Mouse (Mus musculus) heart, embryonic 10.5 days (tissue): ENCODE data around the gene Cfap77. TPM values are rescaled to one million over a fixed set of nuclear protein-coding genes. Genes with fewer than 3 reads are reported as not detected.

Experiments used
- DNase-seq: peaks from one replicate; pipeline ENCODE4 v3.0.0-alpha.2; 2017; ENCODE audit warnings: low spot score
- H3K27ac ChIP-seq: fragments of 300-500 bp; sonication (generic); 2 replicates; pipeline ENCODE4 v1.5.1; 2016; ENCODE audit warnings: mild to moderate bottlenecking
- H3K27me3 ChIP-seq: fragments of 300-500 bp; sonication (generic); 2 replicates; pipeline ENCODE4 v1.6.1; 2016; ENCODE audit warnings: mild to moderate bottlenecking; ENCODE audit not compliant: poor library complexity, insufficient read depth, severe bottlenecking
- H3K36me3 ChIP-seq: fragments of 300-500 bp; sonication (generic); 2 replicates; pipeline ENCODE4 v1.6.1; 2016; ENCODE audit warnings: mild to moderate bottlenecking, moderate library complexity
- H3K4me1 ChIP-seq: fragments of 300-500 bp; sonication (generic); 2 replicates; pipeline ENCODE4 v1.6.1; 2016; ENCODE audit warnings: mild to moderate bottlenecking
- H3K4me3 ChIP-seq: fragments of 300-500 bp; sonication (generic); 2 replicates; pipeline ENCODE4 v1.5.1; 2016; ENCODE audit warnings: mild to moderate bottlenecking, moderate library complexity
- H3K9me3 ChIP-seq: fragments of 300-500 bp; sonication (generic); 2 replicates; pipeline ENCODE4 v1.6.1; 2016; ENCODE audit warnings: mild to moderate bottlenecking, moderate library complexity
- WGBS: fragments of 180-500 bp; shearing (Covaris S2); methylation state at CpG from one replicate; pipeline ENCODE4 v1.1.7; 2016; 5-methylcytosine and 5-hydroxymethylcytosine counted together
- polyA plus RNA-seq: library from polyadenylated mRNA; unstranded; fragments of >200 nt; fragmentation: Nextera tagmentation; extraction: Ambion mirVana; gene quantifications from 2 replicates; pipeline ENCODE4 v1.2.1, GENCODE M21; 2016

The Cfap77 gene
- polyA plus RNA-seq, 1 experiment from 2014 or later = 0.13 TPM

GRCm38 (mm10) chr2:28974520-28974919 is 80.3 kb downstream of the Cfap77 start:
- Histone ChIP-seq H3K4me1 (peaks cover 26% of the 10 kb centered on the region), H3K27ac (0 out of 2 replicates have a peak overlapping the region, but pooled peaks have one; percentile 11), H3K36me3 (no peaks in the 10 kb centered on the region), H3K4me3 (peak overlapping the region; percentile 8; the same call in 1 of the 2 replicates), H3K9me3 (no peaks in the 10 kb centered on the region), H3K27me3 (peaks cover 88% of the 10 kb centered on the region)
- WGBS = 27% methylated on average over 6 of the region's 6 CpGs
- DNase-seq = no peak

GRCm38 (mm10) chr2:28973832-28974450 is 80.9 kb downstream of the Cfap77 start:
- Histone ChIP-seq H3K27ac (no peak overlapping the region), H3K27me3 (peaks cover 94% of the 10 kb centered on the region), H3K4me1 (peaks cover 26% of the 10 kb centered on the region), H3K9me3 (no peaks in the 10 kb centered on the region), H3K4me3 (0 out of 2 replicates have a peak overlapping the region, but pooled peaks have one; percentile 8), H3K36me3 (no peaks in the 10 kb centered on the region)
- no peak for DNase-seq
- WGBS = 27% methylated on average over 15 of the region's 15 CpGs

GRCm38 (mm10) chr2:28970424-28970823 is 84.4 kb downstream of the Cfap77 start:
- Histone ChIP-seq H3K27me3 (peaks cover 89% of the 10 kb centered on the region), H3K4me3 (no peak overlapping the region), H3K9me3 (no peaks in the 10 kb centered on the region), H3K36me3 (no peaks in the 10 kb centered on the region), H3K4me1 (peaks cover 21% of the 10 kb centered on the region), H3K27ac (no peak overlapping the region)
- 75% methylated on average over 14 of the region's 14 CpGs for WGBS
- no peak for DNase-seq

- Histone ChIP-seq H3K27ac (no peak overlapping the region), H3K27me3 (peaks cover 77% of the 10 kb centered on the region)
Observed at GRCm38 (mm10) chr2:28968278-28968677, 86.6 kb downstream of the Cfap77 start.

GRCm38 (mm10) chr2:28966151-28966795 is 88.6 kb downstream of the Cfap77 start:
- H3K9me3 ChIP-seq = no peaks in the 10 kb centered on the region
- WGBS = 64% methylated on average over 14 of the region's 14 CpGs
- H3K4me3 ChIP-seq = no peak overlapping the region
- H3K36me3 ChIP-seq = no peaks in the 10 kb centered on the region
- H3K4me1 ChIP-seq = no peaks in the 10 kb centered on the region
- DNase-seq = no peak
- no peak overlapping the region for H3K27ac ChIP-seq
- H3K27me3 ChIP-seq = peaks cover 80% of the 10 kb centered on the region

More at GRCm38 (mm10) chr2:28968278-28968677, 86.6 kb downstream of the Cfap77 start:
- Histone ChIP-seq H3K36me3 (no peaks in the 10 kb centered on the region), H3K4me3 (no peak overlapping the region), H3K9me3 (no peaks in the 10 kb centered on the region), H3K4me1 (no peaks in the 10 kb centered on the region)
- 77% methylated on average over 1 of the region's 1 CpGs for WGBS
- no peak for DNase-seq

GRCm38 (mm10) chr2:28963565-28963964 is 91.3 kb downstream of the Cfap77 start:
- DNase-seq = no peak
- H3K4me3 ChIP-seq = no peak overlapping the region
- no peak overlapping the region; the same call in 1 of the 2 replicates for H3K27ac ChIP-seq
- peaks cover 61% of the 10 kb centered on the region for H3K27me3 ChIP-seq
- H3K36me3 ChIP-seq = no peaks in the 10 kb centered on the region
- H3K4me1 ChIP-seq = no peaks in the 10 kb centered on the region
- WGBS = 63% methylated on average over 6 of the region's 6 CpGs
- no peaks in the 10 kb centered on the region for H3K9me3 ChIP-seq

- no peaks in the 10 kb centered on the region for H3K9me3 ChIP-seq
- H3K27ac ChIP-seq = no peak overlapping the region
- no peak for DNase-seq
- H3K4me1 ChIP-seq = no peaks in the 10 kb centered on the region
- peaks cover 55% of the 10 kb centered on the region for H3K27me3 ChIP-seq
- 61% methylated on average over 5 of the region's 5 CpGs for WGBS
- H3K36me3 ChIP-seq = no peaks in the 10 kb centered on the region
- no peak overlapping the region for H3K4me3 ChIP-seq
Observed at GRCm38 (mm10) chr2:28961636-28962035, 93.2 kb downstream of the Cfap77 start.

- 81% methylated on average over 15 of the region's 15 CpGs for WGBS
- Histone ChIP-seq H3K27me3 (peaks cover 55% of the 10 kb centered on the region), H3K27ac (no peak overlapping the region), H3K36me3 (no peaks in the 10 kb centered on the region), H3K4me3 (no peak overlapping the region), H3K9me3 (no peaks in the 10 kb centered on the region), H3K4me1 (no peaks in the 10 kb centered on the region)
- DNase-seq = no peak
Observed at GRCm38 (mm10) chr2:28961024-28961585, 93.8 kb downstream of the Cfap77 start.

- H3K27ac ChIP-seq = no peak overlapping the region
- H3K27me3 ChIP-seq = peaks cover 51% of the 10 kb centered on the region
- no peaks in the 10 kb centered on the region for H3K36me3 ChIP-seq
- no peak for DNase-seq
- no peak overlapping the region for H3K4me3 ChIP-seq
- H3K4me1 ChIP-seq = peaks cover 13% of the 10 kb centered on the region
- WGBS = 78% methylated on average over 4 of the region's 4 CpGs
- H3K9me3 ChIP-seq = no peaks in the 10 kb centered on the region
Observed at GRCm38 (mm10) chr2:28956874-28957273, 98.0 kb downstream of the Cfap77 start.

- DNase-seq = no peak
- H3K27me3 ChIP-seq = peaks cover 49% of the 10 kb centered on the region
- WGBS = 77% methylated on average over 9 of the region's 9 CpGs
Observed at GRCm38 (mm10) chr2:28954595-28954994, 100.3 kb downstream of the Cfap77 start.

GRCm38 (mm10) chr2:28952981-28953380 is 101.9 kb downstream of the Cfap77 start:
- H3K9me3 ChIP-seq = no peaks in the 10 kb centered on the region
- H3K27me3 ChIP-seq = peaks cover 54% of the 10 kb centered on the region
- H3K4me3 ChIP-seq = no peak overlapping the region
- peak overlapping the region; percentile 47; the same call in 1 of the 2 replicates for H3K27ac ChIP-seq
- no peak for DNase-seq
- H3K4me1 ChIP-seq = peaks cover 14% of the 10 kb centered on the region
- H3K36me3 ChIP-seq = no peaks in the 10 kb centered on the region
- 45% methylated on average over 8 of the region's 8 CpGs for WGBS

More at GRCm38 (mm10) chr2:28954595-28954994, 100.3 kb downstream of the Cfap77 start:
- no peaks in the 10 kb centered on the region for H3K9me3 ChIP-seq
- H3K27ac ChIP-seq = no peak overlapping the region
- H3K36me3 ChIP-seq = no peaks in the 10 kb centered on the region
- peaks cover 13% of the 10 kb centered on the region for H3K4me1 ChIP-seq
- H3K4me3 ChIP-seq = no peak overlapping the region

- WGBS = 79% methylated on average over 3 of the region's 3 CpGs
- no peak for DNase-seq
- no peak overlapping the region for H3K27ac ChIP-seq
- no peak overlapping the region for H3K4me3 ChIP-seq
- H3K9me3 ChIP-seq = no peaks in the 10 kb centered on the region
- no peaks in the 10 kb centered on the region for H3K36me3 ChIP-seq
- H3K4me1 ChIP-seq = 0 out of 2 replicates have a peak, but pooled peaks cover 6% of the 10 kb centered on the region
- H3K27me3 ChIP-seq = peaks cover 45% of the 10 kb centered on the region
Observed at GRCm38 (mm10) chr2:28946312-28946711, 108.6 kb downstream of the Cfap77 start.

- no peak for DNase-seq
- H3K27me3 ChIP-seq = peaks cover 52% of the 10 kb centered on the region
- no peak overlapping the region for H3K27ac ChIP-seq
- H3K4me1 ChIP-seq = 0 out of 2 replicates have a peak, but pooled peaks cover 6% of the 10 kb centered on the region
- H3K36me3 ChIP-seq = no peaks in the 10 kb centered on the region
- WGBS = 65% methylated on average over 6 of the region's 6 CpGs
- H3K9me3 ChIP-seq = no peaks in the 10 kb centered on the region
- H3K4me3 ChIP-seq = no peak overlapping the region
Observed at GRCm38 (mm10) chr2:28945388-28945787, 109.5 kb downstream of the Cfap77 start.
